Mouse (Mus musculus): ENCODE measurements at regions not wholly inside any gene's neighbourhood (a gene's known extent, or its start where the extent isn't known, plus 50 kb on each side); places are given as distances from the start of the nearest gene placed in this dataset.
A peak's percentile ranks its signal among the peaks of the same experiment; 100 is the strongest.
"Not testable (repeated sequence)": the region's sequence is repeated elsewhere in the genome, so short reads cannot be mapped to it uniquely, and the experiment has no call there.

- DNase-seq: no peak
- intact Hi-C loops (cut with DNase I): no loop called here
Measured at GRCm38 (mm10) chr1:193510066-193510793, 140.1 kb upstream of the Camk1g start.

DNA sequence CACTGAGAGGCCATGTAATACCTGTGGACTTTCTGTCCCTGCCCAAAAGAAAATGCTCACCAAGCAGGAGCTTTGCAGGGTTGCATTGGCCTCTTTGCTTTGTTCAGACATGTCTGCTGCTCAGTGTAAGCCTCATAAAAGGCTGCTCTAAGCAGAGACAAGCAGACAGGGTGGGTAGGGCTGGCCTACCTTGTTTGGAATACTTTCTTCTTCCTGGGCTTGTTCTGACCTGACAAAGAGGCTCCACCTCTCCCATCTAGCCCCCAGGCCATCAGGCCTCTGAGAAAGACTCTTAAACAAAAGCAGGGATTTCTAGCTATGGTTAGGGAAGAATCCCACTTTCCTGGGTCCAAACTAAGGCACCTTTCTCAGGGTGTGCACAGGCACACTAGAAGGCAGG lies 138.2 kb upstream of the Camk1g start:
- no peak for DNase-seq
- intact Hi-C loops (cut with DNase I): no loop called here

GRCm38 (mm10) chr1:193506991-193507390 lies 136.9 kb upstream of the Camk1g start:
- no peak for DNase-seq
- intact Hi-C loops (cut with DNase I): no loop called here

DNA sequence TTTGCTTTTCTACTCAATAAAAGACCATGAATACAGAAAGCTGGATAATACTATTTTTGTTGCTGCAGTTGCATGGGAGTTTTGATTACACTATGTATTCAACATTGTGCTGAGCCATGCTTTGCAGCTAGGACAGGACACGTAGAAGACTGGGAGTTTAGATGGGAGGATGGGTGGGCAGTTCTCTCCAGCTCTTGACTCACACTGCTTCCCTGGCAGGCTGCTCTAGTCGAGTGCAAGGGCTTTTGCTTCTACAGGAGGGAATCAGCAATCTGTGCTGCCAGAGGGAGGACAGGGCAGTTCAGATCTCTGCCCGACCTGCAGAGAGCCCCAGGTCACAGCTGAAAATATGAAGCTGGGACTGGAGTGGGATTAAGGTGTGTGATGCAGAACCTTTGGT lies 135.3 kb upstream of the Camk1g start:
- intact Hi-C loops (cut with DNase I): no loop called here
- no peak for DNase-seq

DNA sequence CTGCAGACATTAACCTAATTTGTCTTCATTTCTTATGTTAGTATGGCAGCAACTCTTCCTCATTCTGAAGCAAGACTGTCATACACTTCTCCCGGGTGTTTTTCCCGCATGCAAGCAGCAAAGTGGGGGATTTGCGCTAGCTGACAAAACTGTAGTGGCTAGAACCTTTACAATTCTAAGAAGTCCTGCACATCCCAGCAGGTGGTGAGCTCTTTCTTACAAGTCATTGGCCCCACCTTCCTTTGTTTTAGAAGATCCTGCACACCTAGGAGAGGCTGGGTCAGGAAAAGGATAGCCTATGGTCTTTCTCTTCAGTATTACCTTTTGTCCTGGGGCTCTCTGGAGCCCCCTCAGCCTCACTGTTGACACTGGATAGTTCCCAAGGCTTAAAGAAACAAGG lies 134.5 kb upstream of the Camk1g start:
- DNase-seq: no peak
- intact Hi-C loops (cut with DNase I): loop anchor here (5.0 kb wide), 1 partner anchor 68 kb away; no protein-coding TSS in a partner anchor

DNA sequence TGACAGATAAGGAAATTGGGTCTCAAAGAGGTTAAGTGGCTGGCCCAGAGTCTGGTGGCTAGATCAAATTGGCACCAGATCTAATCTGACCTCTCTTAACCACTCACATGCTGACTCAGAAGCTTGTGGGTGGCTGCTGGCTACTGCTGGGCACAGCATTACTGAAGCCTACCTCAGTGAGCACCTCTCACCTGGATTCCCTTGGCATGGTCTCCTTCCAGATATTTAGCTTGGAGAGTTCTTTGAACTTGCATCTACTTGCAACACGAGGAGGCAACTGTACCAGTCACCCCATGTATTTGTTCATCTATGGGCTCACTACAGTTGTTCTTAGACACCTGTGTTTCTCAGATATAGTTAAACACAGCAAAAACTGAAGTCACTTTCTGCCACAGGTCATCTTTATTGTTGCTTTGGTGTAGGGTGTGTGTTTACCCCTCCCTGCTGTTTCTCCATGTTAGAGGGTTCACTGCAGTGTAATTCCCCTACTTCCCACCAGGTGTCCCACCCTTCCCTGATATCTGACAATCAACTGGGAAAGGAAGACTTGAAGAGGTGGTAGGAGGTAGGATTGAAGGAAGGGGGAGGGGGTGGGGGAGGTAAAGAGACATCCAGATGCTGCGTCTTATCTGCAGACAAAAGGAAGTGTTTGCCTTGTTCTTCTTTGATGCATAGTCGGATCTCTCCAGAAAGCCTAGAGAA lies 133.7 kb upstream of the Camk1g start:
- peak; percentile 63 for DNase-seq
- intact Hi-C loops (cut with DNase I): loop anchor here (5.0 kb wide), 1 partner anchor 69 kb away; no protein-coding TSS in a partner anchor

GRCm38 (mm10) chr1:193496265-193497183 lies 126.4 kb upstream of the Camk1g start:
- DNase-seq: peak; percentile 32
- intact Hi-C loops (cut with DNase I): no loop called here

DNA sequence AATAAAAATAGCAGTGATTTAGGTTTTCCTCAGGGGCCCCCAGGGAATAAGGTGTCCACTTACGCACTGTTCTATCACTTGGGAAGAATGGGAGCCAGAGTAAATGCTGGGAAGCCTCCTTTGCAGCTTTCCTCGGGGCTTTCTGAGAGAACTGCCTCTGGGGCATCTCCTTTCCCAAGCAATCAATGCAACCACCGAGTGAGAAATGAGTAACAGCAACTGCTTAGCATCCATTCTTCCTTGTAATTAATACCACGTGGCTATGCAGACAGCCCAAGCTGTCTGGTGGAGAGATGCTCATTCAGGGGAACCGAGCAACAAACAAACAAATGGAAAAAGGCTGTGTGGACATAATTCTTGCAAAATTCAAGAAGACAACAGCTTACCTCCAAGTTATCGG lies 117.9 kb upstream of the Camk1g start:
- intact Hi-C loops (cut with DNase I): no loop called here
- DNase-seq: no peak

DNA sequence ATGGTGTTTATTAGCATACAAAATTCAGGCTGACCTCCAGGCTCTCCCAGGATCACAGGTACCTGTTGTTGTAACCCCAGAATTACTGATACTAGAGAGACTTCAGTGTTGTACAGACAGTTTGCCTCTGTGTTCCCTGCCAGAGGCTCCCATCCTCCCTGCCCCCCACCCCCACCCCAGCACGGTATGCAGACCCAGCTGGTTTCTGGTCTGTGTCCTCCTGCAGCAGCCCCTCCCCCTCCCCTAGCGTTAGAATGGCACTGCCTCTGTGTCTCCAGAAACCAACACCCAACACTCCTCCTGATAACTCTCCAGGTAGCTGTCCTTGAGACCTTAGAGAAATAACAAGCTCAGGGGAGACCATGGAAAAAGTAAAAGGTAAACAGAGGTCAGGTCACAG lies 116.6 kb upstream of the Camk1g start:
- intact Hi-C loops (cut with DNase I); DNase-seq: not testable (repeated sequence)

- no peak for DNase-seq
- intact Hi-C loops (cut with DNase I): no loop called here
Measured at GRCm38 (mm10) chr1:193484977-193485376, 114.9 kb upstream of the Camk1g start.

GRCm38 (mm10) chr1:193477298-193477697 lies 107.2 kb upstream of the Camk1g start:
- intact Hi-C loops (cut with DNase I): no loop called here

DNA sequence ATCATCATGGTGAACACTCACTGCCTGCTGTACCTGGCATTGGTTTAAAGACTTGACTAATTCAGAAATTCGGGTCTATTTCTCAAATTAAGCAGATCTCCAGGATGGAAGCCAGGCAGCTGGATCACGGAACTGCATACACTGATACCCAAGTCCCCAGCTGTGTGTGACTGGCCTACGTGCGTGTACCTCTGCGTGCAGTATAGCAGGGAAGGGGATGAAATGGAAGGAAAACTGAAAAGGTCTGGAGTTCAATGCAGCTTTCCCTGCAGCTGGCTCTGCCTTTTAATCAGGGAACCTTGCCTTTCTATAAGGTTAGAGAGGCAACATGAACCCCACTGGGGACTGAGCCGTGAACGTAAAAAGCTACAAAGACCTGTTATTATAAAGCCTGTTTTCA lies 106.7 kb upstream of the Camk1g start:
- intact Hi-C loops (cut with DNase I): no loop called here
- no peak for DNase-seq

More at GRCm38 (mm10) chr1:193477298-193477697, 107.2 kb upstream of the Camk1g start:
- no peak for DNase-seq

DNA sequence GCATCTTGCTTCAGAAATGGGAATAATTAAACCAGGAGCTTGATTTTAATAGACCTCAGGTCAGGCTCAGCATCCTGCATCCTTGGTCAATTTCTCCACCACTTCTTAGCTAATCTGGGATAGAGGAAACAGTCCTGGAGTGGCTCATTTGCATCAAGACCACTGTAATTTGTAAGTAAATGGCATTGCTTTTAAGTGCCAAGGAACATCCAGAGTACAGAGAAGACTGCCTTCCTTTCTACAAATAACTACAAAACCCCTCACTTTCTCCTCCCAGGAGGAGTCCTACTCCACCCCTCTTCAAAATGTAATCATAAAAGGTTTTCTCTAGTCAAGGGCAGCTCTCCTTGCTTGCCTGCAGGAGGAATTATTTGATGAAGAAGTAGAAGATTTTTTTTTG lies 96.2 kb upstream of the Camk1g start:
- no peak for DNase-seq
- intact Hi-C loops (cut with DNase I): no loop called here

GRCm38 (mm10) chr1:193459735-193460134 lies 89.6 kb upstream of the Camk1g start:
- intact Hi-C loops (cut with DNase I): no loop called here
- DNase-seq: peak; percentile 7

- intact Hi-C loops (cut with DNase I): no loop called here
Measured at GRCm38 (mm10) chr1:193457908-193458307, 87.8 kb upstream of the Camk1g start.

GRCm38 (mm10) chr1:193453654-193454053 lies 83.6 kb upstream of the Camk1g start:
- intact Hi-C loops (cut with DNase I): no loop called here
- DNase-seq: peak; percentile 32

More at GRCm38 (mm10) chr1:193457908-193458307, 87.8 kb upstream of the Camk1g start:
- peak; percentile 32 for DNase-seq

DNA sequence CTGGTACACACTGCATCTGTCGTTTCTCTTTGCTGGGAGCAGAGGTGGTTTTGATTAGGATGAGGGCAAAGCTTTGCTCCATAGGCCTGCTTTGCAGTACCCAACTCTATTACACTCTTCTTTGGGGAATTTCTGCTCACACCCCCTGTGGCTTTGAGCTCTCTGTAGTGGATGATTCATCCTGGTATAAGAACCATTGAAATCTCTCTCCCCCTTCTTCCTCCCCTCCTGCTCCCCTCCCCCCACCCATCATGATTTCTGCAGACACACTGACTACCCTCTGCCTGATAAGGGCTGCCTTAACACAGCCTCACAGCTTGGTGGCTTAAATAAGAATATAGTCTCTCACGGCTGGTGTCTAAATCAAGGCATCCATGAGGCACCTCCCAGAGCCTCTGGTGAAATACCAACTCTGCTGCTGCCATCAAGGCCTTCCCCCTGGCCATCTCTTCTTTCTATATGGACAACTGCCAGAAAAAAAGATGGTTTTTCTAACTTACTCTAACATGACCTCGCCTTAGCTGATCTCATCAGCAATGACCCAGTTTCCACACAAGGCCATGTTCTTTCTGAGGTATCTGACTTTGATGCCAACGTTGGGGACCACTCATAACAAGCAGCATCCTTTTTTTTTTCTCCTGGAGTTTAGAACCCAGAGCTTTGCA lies 81.5 kb upstream of the Camk1g start:
- intact Hi-C loops (cut with DNase I): no loop called here
- no peak for DNase-seq

DNA sequence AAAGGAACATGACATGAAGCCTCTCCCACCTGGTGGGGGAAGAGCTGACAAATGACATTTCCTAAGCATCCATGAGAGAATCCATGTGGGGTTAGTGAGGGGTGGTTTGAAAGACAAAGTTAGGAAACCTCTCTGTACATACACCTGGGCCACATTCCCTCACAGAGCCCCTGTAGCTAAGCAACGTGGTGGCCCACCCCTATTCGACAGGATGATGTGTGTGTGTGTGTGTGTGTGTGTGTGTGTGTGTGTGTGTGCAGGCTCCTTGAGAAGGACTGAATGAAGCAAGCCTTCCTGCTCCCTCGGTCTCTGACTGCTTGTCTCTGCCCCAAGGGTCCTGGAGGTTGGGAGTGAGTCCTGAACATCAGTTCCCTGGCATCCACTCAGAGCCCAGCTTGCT lies 80.7 kb upstream of the Camk1g start:
- no peak for DNase-seq
- intact Hi-C loops (cut with DNase I): no loop called here

DNA sequence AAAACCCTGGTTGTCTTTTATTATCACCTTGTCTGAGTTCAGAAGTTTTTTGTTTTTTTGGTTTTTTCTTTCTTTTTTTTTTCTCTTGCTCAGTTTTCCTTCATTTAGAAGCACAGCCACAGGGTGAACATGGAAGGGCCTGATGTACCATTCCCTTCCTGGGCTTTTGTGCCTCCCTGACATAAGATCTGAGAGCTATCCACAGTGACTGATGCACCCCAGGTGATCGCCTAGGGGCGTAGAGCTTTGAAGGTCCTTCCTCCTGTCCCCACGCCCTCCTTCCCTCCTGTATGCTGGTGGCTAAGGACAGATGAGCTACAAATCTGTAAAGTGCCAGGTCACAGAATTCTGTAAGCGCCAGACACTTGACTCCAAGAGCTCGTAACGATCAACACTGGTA lies 80.1 kb upstream of the Camk1g start:
- intact Hi-C loops (cut with DNase I): no loop called here
- DNase-seq: no peak

DNA sequence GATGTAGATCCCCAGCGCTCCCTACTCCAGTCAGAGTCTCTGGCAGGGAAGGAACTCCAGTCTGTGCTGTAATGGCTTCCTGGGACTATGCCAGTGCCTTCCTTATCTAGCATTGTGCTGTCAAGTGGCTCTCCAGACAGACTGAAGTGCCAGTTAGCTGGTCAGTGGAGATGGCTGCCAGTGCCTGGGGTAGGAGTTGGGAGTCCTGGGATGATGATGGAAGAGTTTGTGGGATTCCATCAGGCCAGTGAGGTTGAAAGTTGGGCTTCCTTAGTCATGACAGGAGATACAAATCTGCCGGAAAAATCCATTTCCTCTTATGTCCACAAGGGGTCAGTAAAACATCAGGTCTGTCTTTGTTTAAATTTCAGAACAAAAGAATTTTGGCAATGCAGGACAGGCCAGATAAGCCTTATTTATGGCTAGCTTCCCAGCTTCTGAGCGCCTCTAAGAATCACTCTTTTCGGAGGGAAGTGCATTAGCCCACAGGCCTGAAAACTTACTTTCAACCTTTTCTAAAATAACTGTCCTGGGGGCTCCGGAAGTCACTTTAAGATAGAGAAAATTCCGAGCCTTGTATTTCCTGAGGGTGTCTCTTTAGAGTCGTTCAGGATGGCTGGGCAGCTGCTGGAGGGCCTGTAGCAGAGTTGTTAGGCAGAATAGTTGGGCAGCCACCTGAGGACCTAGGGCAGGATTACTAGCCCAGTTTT lies 79.5 kb upstream of the Camk1g start:
- intact Hi-C loops (cut with DNase I): loop anchor here (5.0 kb wide), 1 partner anchor 253 kb away; no protein-coding TSS in a partner anchor
- peak; percentile 54 for DNase-seq
